Mouse (Mus musculus): ENCODE data around the gene Pex14. TPM values are rescaled to one million over a fixed set of nuclear protein-coding genes. Genes with fewer than 3 reads are reported as not detected.

Pex14 gene
- polyA plus RNA-seq, 1 experiment = 49.4 TPM

DNA sequence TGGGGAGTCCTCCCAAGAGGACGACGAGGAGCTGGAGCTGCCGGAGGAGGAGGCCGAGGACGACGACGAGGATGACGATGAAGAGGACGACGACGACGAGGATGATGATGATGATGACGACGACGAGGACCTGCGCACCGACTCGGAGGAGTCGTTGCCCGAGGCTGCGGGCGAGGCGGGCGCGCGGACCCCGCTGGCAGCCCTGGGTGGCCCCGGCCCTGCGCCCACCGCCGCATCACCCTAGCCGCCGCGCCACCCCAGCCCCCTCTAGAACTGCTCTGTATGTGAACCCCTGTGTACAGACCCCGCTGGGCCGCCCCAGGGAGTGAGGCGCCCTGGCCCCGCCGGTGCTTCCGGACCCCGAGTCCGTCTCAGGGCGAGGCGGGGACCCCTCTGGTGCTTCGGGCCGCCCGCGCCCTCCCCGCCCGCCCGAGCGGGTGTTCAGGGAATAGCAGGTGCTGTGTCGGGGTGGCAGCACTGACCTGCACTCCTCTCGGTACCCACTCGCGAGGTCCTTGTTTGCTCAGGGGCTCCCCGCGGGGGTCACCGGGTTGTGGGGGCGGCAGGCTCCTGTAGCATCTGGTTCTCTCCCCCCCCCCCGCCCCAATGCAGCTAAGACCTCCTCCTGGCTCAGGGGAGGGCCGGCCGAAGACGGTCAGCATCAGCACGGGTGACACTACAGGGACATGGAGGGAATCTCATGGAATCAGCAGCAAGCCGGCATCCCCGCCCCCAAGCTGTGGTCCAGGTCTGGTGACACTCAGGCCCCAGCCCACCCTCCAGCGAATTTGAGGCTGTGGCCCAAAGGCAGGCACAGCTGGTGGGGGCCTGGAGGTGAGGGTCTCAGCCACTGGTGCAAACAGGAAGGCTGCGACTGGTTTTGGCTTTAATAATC is 147.1 kb downstream of the Pex14 start:
- TF ChIP-seq POLR2A (IDR thresholded peaks at IDR 0.05; ENCODE audit: low read depth, low read length) = no peak
- no peak for TF ChIP-seq CTCF (IDR thresholded peaks at IDR 0.05; ENCODE audit: extremely low read depth, insufficient read length, insufficient replicate concordance, low read depth, low read length)
- Histone ChIP-seq H3K27ac (ENCODE audit: insufficient read depth, low read depth, low read length) (no peak overlapping the region), H3K36me3 (ENCODE audit: control insufficient read depth, insufficient read depth, low read length) (peaks cover 60% of the 10 kb centered on the region), H3K4me3 (ENCODE audit: low read depth, low read length) (no peak overlapping the region), H3K4me1 (ENCODE audit: control insufficient read depth, insufficient read depth, insufficient read length, low read length) (peaks cover 12% of the 10 kb centered on the region), H3K27me3 (ENCODE audit: control insufficient read depth, insufficient read depth, low read length) (no peaks in the 10 kb centered on the region)
- 76% methylated on average over 66 of the region's 69 CpGs for WGBS

GRCm38 (mm10) chr4:148951821-148952291 is 147.8 kb downstream of the Pex14 start:
- WGBS = 84% methylated on average over 44 of the region's 44 CpGs
- no peak for TF ChIP-seq CTCF (IDR thresholded peaks at IDR 0.05; ENCODE audit: extremely low read depth, insufficient read length, insufficient replicate concordance, low read depth, low read length)
- TF ChIP-seq POLR2A (IDR thresholded peaks at IDR 0.05; ENCODE audit: low read depth, low read length) = no peak
- no peaks in the 10 kb centered on the region for H3K27me3 ChIP-seq (ENCODE audit: control insufficient read depth, insufficient read depth, low read length)
- H3K36me3 ChIP-seq (ENCODE audit: control insufficient read depth, insufficient read depth, low read length) = peaks cover 68% of the 10 kb centered on the region
- H3K4me3 ChIP-seq (ENCODE audit: low read depth, low read length) = no peak overlapping the region
- H3K4me1 ChIP-seq (ENCODE audit: control insufficient read depth, insufficient read depth, insufficient read length, low read length) = peaks cover 12% of the 10 kb centered on the region
- H3K27ac ChIP-seq (ENCODE audit: insufficient read depth, low read depth, low read length) = no peak overlapping the region

- H3K27me3 ChIP-seq (ENCODE audit: control insufficient read depth, insufficient read depth, low read length) = no peaks in the 10 kb centered on the region
- 55% methylated on average over 25 of the region's 25 CpGs for WGBS
- TF ChIP-seq POLR2A (IDR thresholded peaks at IDR 0.05; ENCODE audit: low read depth, low read length) = no peak
- peaks cover 75% of the 10 kb centered on the region for H3K36me3 ChIP-seq (ENCODE audit: control insufficient read depth, insufficient read depth, low read length)
- H3K27ac ChIP-seq (ENCODE audit: insufficient read depth, low read depth, low read length) = no peak overlapping the region
- no peak overlapping the region for H3K4me3 ChIP-seq (ENCODE audit: low read depth, low read length)
- H3K4me1 ChIP-seq (ENCODE audit: control insufficient read depth, insufficient read depth, insufficient read length, low read length) = peaks cover 12% of the 10 kb centered on the region
Observed at GRCm38 (mm10) chr4:148950932-148951650, 148.6 kb downstream of the Pex14 start.

- TF ChIP-seq POLR2A (IDR thresholded peaks at IDR 0.05; ENCODE audit: low read depth, low read length) (no peak), CTCF (IDR thresholded peaks at IDR 0.05; ENCODE audit: extremely low read depth, insufficient read length, insufficient replicate concordance, low read depth, low read length) (no peak)
- H3K27me3 ChIP-seq (ENCODE audit: control insufficient read depth, insufficient read depth, low read length) = no peaks in the 10 kb centered on the region
- peaks cover 81% of the 10 kb centered on the region for H3K36me3 ChIP-seq (ENCODE audit: control insufficient read depth, insufficient read depth, low read length)
- no peak overlapping the region for H3K4me3 ChIP-seq (ENCODE audit: low read depth, low read length)
- 38% methylated on average over 6 of the region's 6 CpGs for WGBS
- H3K27ac ChIP-seq (ENCODE audit: insufficient read depth, low read depth, low read length) = no peak overlapping the region
- H3K4me1 ChIP-seq (ENCODE audit: control insufficient read depth, insufficient read depth, insufficient read length, low read length) = peaks cover 12% of the 10 kb centered on the region
Observed at GRCm38 (mm10) chr4:148950487-148950886, 149.2 kb downstream of the Pex14 start.

DNA sequence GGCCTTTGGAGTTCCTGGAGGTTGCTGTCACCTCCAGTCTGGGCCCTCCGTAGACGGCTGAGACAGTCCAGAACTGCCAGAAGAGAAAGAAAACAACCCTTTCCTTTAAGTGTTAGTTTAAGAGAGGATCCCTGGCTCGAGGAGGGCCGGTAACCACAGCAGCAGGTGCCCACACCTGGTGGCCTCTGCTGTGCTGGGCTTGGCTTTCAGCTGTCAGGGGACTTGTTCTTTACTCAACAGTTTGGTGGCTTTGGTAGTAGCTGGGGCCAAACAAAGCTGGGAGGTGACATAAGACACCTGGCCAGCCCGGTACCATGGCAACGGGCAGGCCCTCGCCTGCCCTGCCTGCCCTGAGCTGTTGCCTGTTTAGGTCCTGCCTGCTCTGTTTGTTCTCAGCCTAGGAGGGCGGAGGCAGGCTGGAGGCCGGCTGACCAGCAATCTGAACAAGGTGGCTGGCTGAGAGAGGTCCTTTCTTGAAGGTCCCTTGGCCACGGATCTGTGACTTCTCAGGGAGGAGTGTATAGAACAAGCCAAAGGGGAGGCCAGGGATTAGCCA is 151.8 kb downstream of the Pex14 start:
- Histone ChIP-seq H3K4me1 (ENCODE audit: control insufficient read depth, insufficient read depth, insufficient read length, low read length) (peaks cover 11% of the 10 kb centered on the region), H3K4me3 (ENCODE audit: low read depth, low read length) (no peak overlapping the region), H3K36me3 (ENCODE audit: control insufficient read depth, insufficient read depth, low read length) (peaks cover 96% of the 10 kb centered on the region), H3K27me3 (ENCODE audit: control insufficient read depth, insufficient read depth, low read length) (no peaks in the 10 kb centered on the region), H3K27ac (ENCODE audit: insufficient read depth, low read depth, low read length) (peak overlapping the region; percentile 12; the same call in 1 of the 2 replicates)
- TF ChIP-seq POLR2A (IDR thresholded peaks at IDR 0.05; ENCODE audit: low read depth, low read length) (no peak), CTCF (IDR thresholded peaks at IDR 0.05; ENCODE audit: extremely low read depth, insufficient read length, insufficient replicate concordance, low read depth, low read length) (no peak)
- WGBS = 64% methylated on average over 10 of the region's 10 CpGs

GRCm38 (mm10) chr4:148946071-148946470 is 153.6 kb downstream of the Pex14 start:
- H3K27me3 ChIP-seq (ENCODE audit: control insufficient read depth, insufficient read depth, low read length) = no peaks in the 10 kb centered on the region
- no peak overlapping the region for H3K27ac ChIP-seq (ENCODE audit: insufficient read depth, low read depth, low read length)
- H3K36me3 ChIP-seq (ENCODE audit: control insufficient read depth, insufficient read depth, low read length) = peaks cover 89% of the 10 kb centered on the region
- H3K4me1 ChIP-seq (ENCODE audit: control insufficient read depth, insufficient read depth, insufficient read length, low read length) = peaks cover 7% of the 10 kb centered on the region
- TF ChIP-seq CTCF (IDR thresholded peaks at IDR 0.05; ENCODE audit: extremely low read depth, insufficient read length, insufficient replicate concordance, low read depth, low read length) (no peak), POLR2A (IDR thresholded peaks at IDR 0.05; ENCODE audit: low read depth, low read length) (no peak)
- 94% methylated on average over 8 of the region's 8 CpGs for WGBS
- H3K4me3 ChIP-seq (ENCODE audit: low read depth, low read length) = no peak overlapping the region

GRCm38 (mm10) chr4:148945476-148945881 is 154.2 kb downstream of the Pex14 start:
- 51% methylated on average over 4 of the region's 4 CpGs for WGBS
- H3K4me3 ChIP-seq (ENCODE audit: low read depth, low read length) = no peak overlapping the region
- TF ChIP-seq POLR2A (IDR thresholded peaks at IDR 0.05; ENCODE audit: low read depth, low read length) (no peak), CTCF (IDR thresholded peaks at IDR 0.05; ENCODE audit: extremely low read depth, insufficient read length, insufficient replicate concordance, low read depth, low read length) (no peak)

More at GRCm38 (mm10) chr4:148945476-148945881, 154.2 kb downstream of the Pex14 start:
- Histone ChIP-seq H3K4me1 (ENCODE audit: control insufficient read depth, insufficient read depth, insufficient read length, low read length) (peaks cover 4% of the 10 kb centered on the region; the same call in 1 of the 2 replicates), H3K36me3 (ENCODE audit: control insufficient read depth, insufficient read depth, low read length) (peaks cover 89% of the 10 kb centered on the region), H3K27me3 (ENCODE audit: control insufficient read depth, insufficient read depth, low read length) (no peaks in the 10 kb centered on the region), H3K27ac (ENCODE audit: insufficient read depth, low read depth, low read length) (no peak overlapping the region)
